Mouse (Mus musculus) E14TG2a.4 (cell line): ENCODE results near the gene Gm20388.
"Not testable (repeated sequence)": the region's sequence is repeated elsewhere in the genome, so short reads cannot be mapped to it uniquely, and the experiment has no call there.

ENCODE experiments used
- H3K27me3 ChIP-seq: 2 replicates; pipeline ENCODE4 v1.6.1; 2014; ENCODE audit warnings: low read length, control low read depth; ENCODE audit not compliant: insufficient read depth
- H3K36me3 ChIP-seq: 2 replicates; pipeline ENCODE4 v1.6.1; 2014; ENCODE audit warnings: low read length, control low read depth; ENCODE audit not compliant: insufficient read depth
- H3K4me1 ChIP-seq: replicated peaks from 2 replicates; pipeline ENCODE4 v1.6.1; 2014; ENCODE audit warnings: low read depth, low read length, control low read depth
- H3K4me3 ChIP-seq: replicated peaks from 2 replicates; pipeline ENCODE4 v1.5.1; 2014; ENCODE audit warnings: mild to moderate bottlenecking, low read length
- H3K9me3 ChIP-seq: 2 replicates; pipeline ENCODE4 v1.6.1; 2014; ENCODE audit warnings: low read length, control low read depth
- CTCF ChIP-seq: conservative IDR thresholded peaks from 2 replicates; pipeline ENCODE4 v1.5.1; 2014; ENCODE audit warnings: low read length
- NANOG ChIP-seq: IDR thresholded peaks from 2 replicates; pipeline ENCODE4 v1.6.1; 2014; ENCODE audit warnings: borderline replicate concordance, low read length, mixed read lengths
- POU5F1 ChIP-seq: IDR thresholded peaks from 2 replicates; pipeline ENCODE4 v1.6.1; 2014; ENCODE audit warnings: low read length, borderline replicate concordance

Gm20388 gene

GRCm38 (mm10) chr8:123627410-123628147 lies 3716.9 kb downstream of the Gm20388 start:
- peaks cover 20% of the 10 kb centered on the region for H3K4me1 ChIP-seq
- H3K36me3 ChIP-seq = no peaks in the 10 kb centered on the region
- H3K9me3 ChIP-seq = no peaks in the 10 kb centered on the region
- no peak overlapping the region for H3K4me3 ChIP-seq
- H3K27me3 ChIP-seq = peaks cover 46% of the 10 kb centered on the region
- TF ChIP-seq NANOG (no peak), CTCF (peak; percentile 2; the same call in 1 of the 2 replicates), POU5F1 (no peak)

GRCm38 (mm10) chr8:123628253-123628967 lies 3717.8 kb downstream of the Gm20388 start:
- no peaks in the 10 kb centered on the region for H3K9me3 ChIP-seq
- peaks cover 46% of the 10 kb centered on the region for H3K27me3 ChIP-seq
- H3K36me3 ChIP-seq = no peaks in the 10 kb centered on the region
- peaks cover 20% of the 10 kb centered on the region for H3K4me1 ChIP-seq
- TF ChIP-seq POU5F1 (no peak), CTCF (peak; percentile 96)
- peak overlapping the region; percentile 73 for H3K4me3 ChIP-seq

- peaks cover 20% of the 10 kb centered on the region for H3K4me1 ChIP-seq
- H3K27me3 ChIP-seq = peaks cover 45% of the 10 kb centered on the region
- peak overlapping the region; percentile 73 for H3K4me3 ChIP-seq
- TF ChIP-seq NANOG = no peak
- TF ChIP-seq POU5F1 = no peak
- TF ChIP-seq CTCF = peak; percentile 64
- H3K9me3 ChIP-seq = no peaks in the 10 kb centered on the region
- no peaks in the 10 kb centered on the region for H3K36me3 ChIP-seq
These were observed 3718.5 kb downstream of the Gm20388 start for GRCm38 (mm10) chr8:123628968-123629755.

- peaks cover 15% of the 10 kb centered on the region for H3K4me1 ChIP-seq
- H3K4me3 ChIP-seq = no peak overlapping the region
- H3K9me3 ChIP-seq = no peaks in the 10 kb centered on the region
- H3K27me3 ChIP-seq = peaks cover 36% of the 10 kb centered on the region
- no peaks in the 10 kb centered on the region for H3K36me3 ChIP-seq
- TF ChIP-seq NANOG (no peak), CTCF (no peak), POU5F1 (no peak)
These were observed 3719.4 kb downstream of the Gm20388 start for GRCm38 (mm10) chr8:123630058-123630457.

GRCm38 (mm10) chr8:123630841-123631251 lies 3720.2 kb downstream of the Gm20388 start:
- H3K4me3 ChIP-seq = no peak overlapping the region
- no peaks in the 10 kb centered on the region for H3K9me3 ChIP-seq
- H3K4me1 ChIP-seq = peaks cover 15% of the 10 kb centered on the region
- TF ChIP-seq NANOG (no peak), CTCF (no peak), POU5F1 (no peak)
- H3K36me3 ChIP-seq = no peaks in the 10 kb centered on the region
- H3K27me3 ChIP-seq = peaks cover 30% of the 10 kb centered on the region

GRCm38 (mm10) chr8:123631746-123632145 lies 3721.1 kb downstream of the Gm20388 start:
- not testable (repeated sequence) for H3K36me3 ChIP-seq, H3K9me3 ChIP-seq, H3K4me3 ChIP-seq
- H3K4me1 ChIP-seq = peaks cover 15% of the 10 kb centered on the region
- H3K27me3 ChIP-seq = peaks cover 25% of the 10 kb centered on the region

- Histone ChIP-seq H3K27me3 (peaks cover 21% of the 10 kb centered on the region), H3K9me3 (no peaks in the 10 kb centered on the region), H3K4me3 (no peak overlapping the region), H3K36me3 (no peaks in the 10 kb centered on the region), H3K4me1 (peaks cover 15% of the 10 kb centered on the region)
- TF ChIP-seq NANOG (no peak), POU5F1 (no peak), CTCF (no peak)
These were observed 3721.6 kb downstream of the Gm20388 start for GRCm38 (mm10) chr8:123632257-123632656.

GRCm38 (mm10) chr8:123633801-123634200 lies 3723.2 kb downstream of the Gm20388 start:
- Histone ChIP-seq H3K4me3 (no peak overlapping the region), H3K27me3 (peaks cover 13% of the 10 kb centered on the region), H3K4me1 (peaks cover 7% of the 10 kb centered on the region), H3K9me3 (peaks cover 3% of the 10 kb centered on the region), H3K36me3 (no peaks in the 10 kb centered on the region)
- no peak for TF ChIP-seq NANOG
- TF ChIP-seq CTCF = no peak
- TF ChIP-seq POU5F1 = no peak
